Mouse (Mus musculus) v-Abl transformed pro-B cells (cell line): ENCODE data around the gene Gdpgp1.

Experiments used
- in situ Hi-C, 2 experiments: fragments of 400-800 bp; cut with MboI; formaldehyde crosslinking; loops; one replicate each; pipeline ENCODE4 v1.15.1; 2025; ENCODE audit not compliant: unreplicated experiment in 2 of 2

Gene Gdpgp1

DNA sequence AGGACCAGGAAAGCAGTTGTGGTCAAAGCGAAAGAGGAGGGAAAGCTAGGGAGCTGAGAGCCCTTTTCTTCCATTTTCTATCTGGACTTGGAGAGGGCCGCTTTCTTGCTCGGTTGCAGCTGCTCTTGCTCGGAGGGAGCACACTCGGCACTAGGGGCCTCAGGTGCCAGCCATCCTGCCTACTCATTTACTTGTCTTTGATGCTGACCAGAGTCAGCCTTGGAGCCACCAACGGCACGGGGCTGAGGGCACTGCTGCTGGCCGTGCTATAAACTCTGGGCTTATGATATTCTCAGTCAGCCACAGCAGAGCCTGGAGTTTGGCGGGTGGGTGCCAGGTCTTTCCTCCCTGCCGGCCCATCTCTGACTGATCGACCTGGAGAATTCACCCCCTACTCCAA is 33.8 kb upstream of the Gdpgp1 start:
- in situ Hi-C loops, result loop anchor here in 1 of 2 experiments (5.0 kb wide), 1 partner anchor 57 kb away; no protein-coding TSS in a partner anchor

DNA sequence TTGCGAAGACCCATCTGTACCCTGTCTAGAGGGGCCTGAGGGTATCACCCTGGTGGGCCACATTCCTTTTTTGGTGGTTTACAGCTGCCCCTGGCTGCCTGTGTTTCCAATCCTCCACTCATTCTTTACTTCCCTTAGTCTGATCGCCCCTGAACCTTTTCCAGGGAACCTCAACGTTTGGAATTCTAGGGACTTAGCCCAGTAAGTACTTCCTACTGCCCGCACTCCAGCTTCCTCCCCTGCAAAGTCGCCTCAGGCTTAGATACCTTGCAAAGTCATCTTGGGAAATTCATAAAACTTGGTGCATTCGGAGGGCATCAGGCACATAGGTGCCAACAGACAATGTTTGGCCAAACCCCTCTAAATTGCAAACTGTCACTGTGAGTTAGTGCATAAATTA is 33.4 kb upstream of the Gdpgp1 start:
- in situ Hi-C loops, result loop anchor here in 1 of 2 experiments (5.0 kb wide), 1 partner anchor 57 kb away; no protein-coding TSS in a partner anchor

DNA sequence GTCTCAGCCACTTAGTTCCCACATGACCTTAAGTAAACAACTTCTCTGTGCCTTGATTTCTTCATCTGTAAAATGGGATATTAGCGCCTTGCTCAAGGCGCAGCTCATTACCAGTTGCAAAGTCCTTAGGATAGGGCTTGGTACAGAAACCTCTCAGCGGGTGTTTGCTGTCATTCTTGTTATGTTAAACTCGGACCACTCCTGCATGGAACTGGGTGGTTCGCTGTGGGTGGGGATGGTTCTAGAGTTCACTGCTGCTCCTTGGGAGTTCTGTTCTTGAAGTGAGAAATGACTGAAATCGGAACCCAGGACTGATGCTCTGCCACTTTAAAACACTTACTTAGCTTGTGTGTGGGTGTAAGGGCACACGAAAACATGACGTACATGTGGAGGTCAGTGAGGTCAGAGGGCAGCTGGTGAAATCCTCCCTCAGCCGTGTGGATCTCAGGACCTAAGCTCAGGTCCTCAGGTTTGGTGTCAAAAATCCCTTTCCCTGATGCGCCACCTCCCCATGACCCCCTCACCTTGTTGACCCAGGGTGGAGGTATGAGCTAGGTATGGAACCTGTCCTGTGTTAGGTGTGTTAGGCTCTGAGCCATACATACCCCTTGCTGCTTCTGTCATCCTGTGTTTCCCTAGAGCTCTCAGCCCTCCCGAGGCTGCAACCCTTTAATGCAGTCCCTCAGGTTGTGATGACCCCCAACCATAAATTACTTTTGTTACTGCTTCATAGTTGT is 32.6 kb upstream of the Gdpgp1 start:
- in situ Hi-C loops, result loop anchor here in 1 of 2 experiments (5.0 kb wide), 1 partner anchor 58 kb away; no protein-coding TSS in a partner anchor

DNA sequence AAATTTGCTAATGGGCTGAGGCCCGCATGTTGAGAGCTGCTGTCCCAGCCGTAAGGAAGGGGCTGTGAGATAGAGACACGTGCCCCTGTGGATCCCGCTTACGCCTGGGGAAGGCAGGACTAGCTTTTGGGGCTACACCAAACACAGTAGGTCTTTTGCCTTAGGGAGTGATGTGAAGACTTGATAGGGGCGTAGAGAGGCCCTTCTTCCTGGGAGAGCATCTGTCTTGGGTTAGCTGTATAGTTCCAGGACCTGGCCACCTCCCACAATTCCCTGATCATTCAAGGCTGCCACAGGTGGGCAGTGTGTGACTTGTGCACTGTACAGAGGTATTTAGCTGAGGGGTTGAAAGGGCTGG is 32.1 kb upstream of the Gdpgp1 start:
- in situ Hi-C loops, result no loop called here

DNA sequence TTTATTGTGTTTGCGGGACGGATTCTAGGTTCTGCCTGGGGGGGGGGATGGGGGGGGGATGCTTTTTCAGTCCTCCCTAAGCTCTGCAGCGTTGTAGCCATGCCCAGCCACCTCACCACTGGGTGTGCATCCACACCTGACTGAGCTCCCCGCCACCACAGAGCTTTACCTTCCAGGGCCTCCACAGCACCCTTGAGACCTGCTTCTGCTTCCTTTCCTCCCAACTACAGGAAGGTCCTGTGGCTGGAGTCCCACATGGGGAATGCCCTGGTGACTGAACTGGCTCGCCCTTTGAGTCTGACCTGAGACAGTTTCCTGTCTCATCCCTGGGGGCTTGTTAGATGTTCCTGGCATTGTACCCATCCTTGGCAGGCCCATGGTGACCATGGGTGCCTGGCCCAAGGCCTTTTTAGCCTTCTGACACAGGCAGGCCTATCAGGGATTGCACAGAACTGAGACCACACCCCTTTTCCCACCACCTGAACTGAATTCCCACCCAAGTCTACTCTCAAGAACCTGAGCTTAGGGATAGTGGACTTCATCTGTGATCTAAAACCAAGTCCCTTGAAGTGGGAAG is 31.6 kb upstream of the Gdpgp1 start:
- in situ Hi-C loops, result no loop called here

DNA sequence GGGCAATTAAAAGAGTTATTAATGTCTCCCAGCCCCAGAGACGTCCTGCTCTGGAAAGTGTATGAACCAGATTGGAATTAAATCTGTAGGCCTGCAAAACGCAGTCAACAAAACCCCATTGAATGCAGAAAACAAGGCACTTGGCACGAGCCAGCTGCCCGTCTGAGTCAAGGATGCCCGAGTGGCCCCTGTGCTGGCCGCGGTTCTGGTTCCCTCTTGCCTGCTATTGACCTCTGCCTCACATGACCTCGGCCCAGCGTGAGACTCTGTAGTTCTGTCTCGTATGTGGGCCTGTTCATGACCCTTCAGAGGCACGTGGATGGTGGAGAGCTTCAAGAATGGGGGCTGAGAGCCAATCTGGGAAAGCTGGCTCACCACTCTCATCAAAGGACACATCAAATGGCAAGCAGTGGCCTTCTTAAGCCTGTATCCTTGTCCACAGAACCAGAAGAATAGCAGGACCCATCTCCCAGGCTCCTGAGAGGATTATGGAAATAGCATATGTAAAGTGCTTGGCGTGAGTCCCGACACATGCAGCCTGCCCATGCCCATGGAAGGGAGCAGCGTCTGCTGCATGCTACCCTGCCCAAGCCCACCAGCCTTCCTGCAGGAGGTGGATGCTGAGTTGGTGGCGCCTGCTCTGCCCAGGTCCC is 30.7 kb upstream of the Gdpgp1 start:
- in situ Hi-C loops, result no loop called here

DNA sequence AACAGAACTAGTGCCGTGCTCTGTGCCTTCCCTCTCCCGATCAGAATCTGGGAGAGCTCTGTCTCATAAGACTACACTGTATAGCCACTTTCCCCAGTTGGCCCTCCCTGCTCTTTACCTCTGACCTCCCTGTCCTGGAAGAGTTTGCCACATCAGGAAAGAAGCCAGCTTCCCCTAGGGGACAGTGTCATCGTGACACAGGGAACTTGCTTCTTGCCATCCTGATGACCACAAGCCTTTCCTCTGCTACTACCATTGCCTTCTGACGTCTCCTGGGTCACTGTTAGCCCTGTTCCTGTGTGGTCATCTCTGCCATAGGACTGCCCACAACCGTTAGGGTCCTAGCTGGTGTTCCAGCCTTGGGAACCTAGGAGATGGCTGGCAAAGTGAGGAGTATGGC is 29.7 kb upstream of the Gdpgp1 start:
- in situ Hi-C loops, result no loop called here

DNA sequence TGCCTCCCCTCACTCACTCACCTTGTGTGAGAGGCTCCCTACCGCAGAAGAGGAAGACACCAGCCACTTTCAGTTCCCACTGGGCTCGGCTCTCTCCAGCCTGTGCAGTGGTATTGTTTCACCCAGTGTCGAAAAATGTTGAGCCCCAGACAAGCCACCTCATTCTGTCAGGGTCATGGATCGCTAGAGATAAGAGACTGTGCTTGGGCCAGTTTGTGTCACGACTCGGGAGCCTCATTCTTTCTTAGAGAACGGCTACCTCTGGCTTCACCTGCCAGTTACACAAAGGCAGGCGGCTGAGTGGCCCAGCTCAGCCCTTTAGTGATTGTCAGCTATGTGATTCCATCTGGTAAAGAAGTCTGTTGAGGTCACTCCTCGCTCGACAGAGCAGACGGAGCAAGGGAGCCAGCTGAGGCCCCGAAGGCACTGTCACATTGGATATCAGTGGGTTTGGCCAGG is 29.0 kb upstream of the Gdpgp1 start:
- in situ Hi-C loops, result no loop called here

DNA sequence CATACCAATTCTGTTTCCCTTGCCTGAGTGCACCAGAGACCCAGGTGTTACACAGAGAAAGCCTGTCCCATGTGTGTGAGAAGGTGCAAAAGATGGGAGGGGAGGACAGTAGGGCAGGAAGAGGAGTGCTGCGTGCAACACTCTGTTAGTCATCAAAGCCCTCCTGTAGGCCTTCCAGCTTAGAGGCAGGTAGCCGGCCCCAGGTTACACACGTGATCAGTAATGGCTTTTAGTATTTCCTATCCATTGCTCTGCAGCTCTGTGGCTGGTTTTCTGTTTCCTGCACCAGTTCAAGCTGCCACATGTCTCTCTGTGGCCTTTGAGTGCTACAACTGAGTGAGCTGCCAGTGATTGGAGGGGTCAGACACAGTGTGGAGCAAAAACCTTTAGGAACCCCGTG is 28.3 kb upstream of the Gdpgp1 start:
- in situ Hi-C loops, result no loop called here

DNA sequence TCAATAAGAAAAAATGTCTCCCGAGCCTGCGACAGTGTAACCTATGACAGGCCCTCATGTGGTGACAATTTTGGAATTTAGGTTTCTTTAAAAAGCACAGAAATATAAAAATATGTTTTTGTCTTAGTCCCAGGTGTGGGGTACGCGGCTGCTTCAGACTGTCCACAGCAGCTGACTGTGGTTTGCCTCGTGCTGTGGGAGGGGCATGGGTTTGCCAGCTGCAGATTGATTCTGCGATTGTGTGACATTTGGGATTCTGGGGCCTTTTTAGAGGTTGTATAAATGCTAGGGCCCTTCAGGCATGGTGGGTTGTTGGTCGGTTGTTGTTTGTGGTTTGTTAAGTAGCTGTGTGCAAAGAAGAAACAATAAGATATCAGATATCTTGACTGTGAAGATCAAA is 27.7 kb upstream of the Gdpgp1 start:
- in situ Hi-C loops, result no loop called here

DNA sequence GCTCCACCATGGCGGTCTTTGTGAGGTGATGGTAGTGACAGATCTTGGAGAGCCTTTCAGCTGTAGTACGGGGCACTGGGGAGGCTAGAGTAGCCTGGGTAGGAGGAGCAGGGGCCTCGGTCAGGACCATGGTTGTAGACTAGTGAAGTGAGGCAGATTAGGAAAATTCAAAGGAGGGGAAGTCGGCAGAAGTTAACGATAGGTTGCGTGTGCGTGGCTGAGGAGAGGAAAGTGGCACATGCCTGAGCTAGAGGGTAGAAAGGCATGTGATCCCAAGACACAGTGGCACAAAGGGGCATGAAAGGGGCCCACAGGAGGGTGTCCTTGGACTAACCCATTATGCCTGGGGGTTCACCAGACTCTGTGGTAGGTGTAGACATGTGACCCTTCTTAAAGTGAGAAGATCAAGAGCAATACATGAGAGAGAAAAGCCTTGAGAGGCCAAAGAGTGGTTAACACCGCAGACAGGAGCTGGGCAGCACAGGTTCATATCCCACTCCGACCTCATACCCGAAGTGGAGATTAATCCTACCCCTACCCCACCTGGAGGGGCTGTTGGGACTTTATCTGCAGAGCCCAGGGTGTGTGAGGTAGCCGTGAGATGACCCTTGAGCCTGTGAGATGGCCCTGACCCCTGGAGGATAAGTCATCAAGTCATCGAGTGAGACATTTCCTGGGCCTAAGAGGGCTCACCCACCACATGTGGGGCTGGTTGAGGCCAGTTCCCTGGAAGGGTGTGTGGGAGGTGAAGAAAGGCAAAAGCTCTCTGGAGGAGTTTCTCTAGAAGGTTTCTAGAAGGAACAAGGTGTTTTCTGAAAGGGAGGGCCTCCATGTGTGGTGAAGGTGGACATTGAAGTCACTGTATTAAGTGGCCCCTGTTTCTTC is 26.7 kb upstream of the Gdpgp1 start:
- in situ Hi-C loops, result no loop called here

DNA sequence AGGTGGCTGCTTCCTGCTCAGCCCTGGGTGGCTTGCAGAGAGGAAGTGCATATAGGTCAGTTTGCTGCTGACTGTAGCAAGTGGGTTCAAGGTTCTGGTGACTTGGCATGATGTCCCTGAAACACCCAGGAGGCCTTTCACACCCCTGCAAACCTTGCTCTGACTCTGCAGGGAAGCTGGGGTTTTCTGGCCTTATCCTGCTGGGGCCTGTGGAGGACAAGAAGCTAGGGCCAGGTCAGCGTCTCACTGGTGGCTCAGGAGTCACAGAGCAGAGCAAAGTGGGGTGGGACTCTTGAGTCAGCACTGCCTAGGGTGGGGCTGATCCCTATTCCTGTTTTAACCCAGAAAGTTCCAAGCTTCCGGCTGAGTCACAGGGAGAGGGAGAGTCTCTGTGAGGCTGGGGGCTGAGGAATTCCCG is 25.3 kb upstream of the Gdpgp1 start:
- in situ Hi-C loops, result no loop called here

DNA sequence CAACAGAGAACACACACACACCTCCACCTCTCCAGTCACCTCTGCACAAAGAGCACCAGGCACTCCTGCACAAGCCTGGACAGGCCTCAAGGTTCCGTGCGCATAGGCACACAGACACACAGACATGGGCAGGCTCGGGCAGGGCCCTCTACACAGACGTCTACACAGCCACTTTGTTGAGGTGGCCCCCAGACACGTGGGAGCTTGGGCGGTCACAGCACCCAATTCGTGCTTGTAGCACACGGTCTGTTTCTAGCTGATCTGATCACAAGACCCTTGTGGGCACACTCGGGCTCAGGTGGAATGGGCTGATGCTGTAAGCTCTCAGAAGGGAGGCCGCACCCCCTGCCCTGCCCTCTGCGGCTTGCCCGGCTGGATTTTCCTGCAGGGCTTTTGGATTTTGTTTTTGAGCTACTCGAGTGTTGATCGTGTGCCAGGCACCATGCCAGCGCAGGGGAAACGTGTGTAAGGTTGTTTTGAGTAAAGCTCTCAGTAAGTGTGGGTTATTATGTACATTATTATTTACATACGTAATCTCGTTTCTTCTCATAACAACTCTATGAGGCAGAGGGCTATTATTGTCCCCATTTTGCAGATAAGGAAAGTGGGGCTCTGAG is 24.5 kb upstream of the Gdpgp1 start:
- in situ Hi-C loops, result no loop called here

DNA sequence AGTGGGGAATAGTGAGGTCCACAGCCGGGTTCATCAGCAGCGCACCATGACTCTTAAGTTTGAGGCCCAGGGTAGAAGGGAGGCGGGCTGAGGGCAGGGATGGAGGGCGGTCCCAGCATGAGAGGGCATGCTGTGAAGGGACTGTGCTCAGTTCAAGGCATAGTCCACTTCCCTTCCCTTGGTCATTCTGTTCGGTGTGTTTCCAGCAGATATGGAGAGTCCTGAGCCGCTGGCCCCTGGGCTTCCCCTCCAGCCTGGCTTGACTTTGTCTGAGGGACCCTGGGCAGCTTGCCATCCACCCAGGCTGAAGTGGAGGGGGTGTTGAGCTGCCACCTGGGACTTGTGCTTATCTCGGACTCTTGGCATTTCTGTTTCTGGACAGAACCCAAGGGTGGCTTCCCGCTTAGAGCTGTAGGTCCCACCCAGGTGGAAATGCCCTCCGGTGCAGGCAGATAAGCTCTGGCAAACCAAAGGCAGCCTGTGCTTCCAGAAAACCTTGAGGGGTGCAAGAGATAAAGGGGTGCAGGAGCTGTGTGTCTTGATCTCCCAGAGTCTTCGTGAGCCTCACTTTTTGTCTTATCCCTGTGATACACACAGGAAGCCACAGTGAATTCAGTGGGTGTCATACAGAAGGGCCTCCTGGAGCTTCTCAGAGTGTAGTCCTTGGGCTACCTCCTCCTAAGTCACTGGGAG is 23.8 kb upstream of the Gdpgp1 start:
- in situ Hi-C loops, result no loop called here

DNA sequence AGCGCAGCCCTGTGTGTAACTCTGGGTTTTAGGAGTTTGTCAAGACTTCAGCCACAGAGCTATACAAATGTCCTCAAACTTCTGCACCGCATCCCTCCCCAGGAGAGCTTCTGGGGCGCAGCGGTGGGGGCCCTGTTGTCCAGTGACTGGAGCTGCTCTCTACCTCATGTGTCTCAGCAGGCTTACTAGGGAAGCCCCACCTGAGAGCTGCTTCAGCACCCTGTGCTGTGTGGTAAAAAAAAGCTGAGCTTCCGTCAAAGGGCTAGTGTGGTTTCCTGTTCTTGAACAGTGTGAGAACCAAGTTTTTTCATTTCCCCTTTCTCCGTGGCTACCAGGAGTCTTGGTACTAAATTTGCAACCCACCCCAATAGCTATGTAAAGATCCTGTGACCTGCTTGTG is 23.0 kb upstream of the Gdpgp1 start:
- in situ Hi-C loops, result loop anchor here in 1 of 2 experiments (5.0 to 10.0 kb wide), 2 partner anchors 67 to 195 kb away; no protein-coding TSS in a partner anchor

DNA sequence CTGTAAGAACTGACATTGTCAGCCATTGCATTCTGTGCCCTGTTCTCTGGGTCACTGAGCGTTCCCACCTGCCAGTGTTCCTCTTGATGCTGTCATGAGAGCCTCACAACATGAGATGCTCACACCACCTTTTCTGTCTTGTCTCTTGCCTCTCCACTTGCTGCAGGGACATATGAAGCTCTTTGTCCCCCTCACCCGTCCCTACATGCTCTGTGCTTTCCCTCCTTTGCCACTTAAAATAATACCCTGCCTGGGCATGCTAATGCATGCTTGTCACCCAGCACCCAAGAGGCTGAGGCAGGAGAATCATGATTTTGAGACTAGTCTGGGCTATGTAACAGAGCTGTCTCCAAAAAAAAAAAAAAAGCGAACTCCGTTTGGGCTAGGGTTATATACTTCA is 21.7 kb upstream of the Gdpgp1 start:
- in situ Hi-C loops, result loop anchor here in 1 of 2 experiments (5.0 to 10.0 kb wide), 2 partner anchors 69 to 196 kb away; no protein-coding TSS in a partner anchor

DNA sequence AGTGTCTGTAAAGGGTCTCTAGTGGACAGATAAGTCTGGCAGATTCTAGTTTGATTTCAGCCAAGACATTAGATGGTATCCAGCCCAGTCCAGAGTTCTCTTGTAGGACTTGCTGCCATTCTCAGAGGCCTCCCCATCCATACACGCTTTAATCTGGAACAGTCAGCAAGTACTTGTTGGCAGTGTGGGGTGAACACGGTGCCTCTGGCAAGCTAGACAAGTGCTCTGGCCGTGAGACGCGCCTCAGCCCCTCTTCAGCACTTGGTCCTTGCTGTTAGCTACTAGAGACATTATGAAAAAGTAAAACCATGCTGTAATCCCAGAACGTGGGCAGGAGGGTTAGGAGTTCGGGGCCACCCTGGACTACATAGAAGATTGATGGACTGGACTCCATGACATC is 19.1 kb upstream of the Gdpgp1 start:
- in situ Hi-C loops, result loop anchor here in 1 of 2 experiments (5.0 to 10.0 kb wide), 2 partner anchors 71 to 199 kb away; no protein-coding TSS in a partner anchor

DNA sequence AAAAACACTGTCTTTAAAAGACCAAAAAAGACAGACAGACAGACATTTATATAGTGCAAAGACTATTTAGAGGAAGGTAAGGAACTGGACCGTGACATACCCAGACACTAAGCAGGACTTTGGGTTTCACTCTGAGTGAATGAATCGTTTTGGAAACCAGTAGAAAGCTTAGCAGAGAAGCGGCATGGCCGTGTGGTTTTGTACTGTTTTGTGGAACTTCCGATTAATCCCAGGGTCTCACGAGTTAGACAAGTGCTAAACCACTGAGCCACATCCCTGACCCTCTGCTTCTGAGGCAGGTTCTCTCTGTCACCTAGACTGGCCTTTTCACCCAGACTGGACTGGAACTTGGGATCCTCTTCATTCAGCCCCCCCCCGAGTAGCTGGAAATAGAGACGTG is 18.2 kb upstream of the Gdpgp1 start:
- in situ Hi-C loops, result loop anchor here in 1 of 2 experiments (5.0 to 10.0 kb wide), 2 partner anchors 72 to 200 kb away; no protein-coding TSS in a partner anchor

DNA sequence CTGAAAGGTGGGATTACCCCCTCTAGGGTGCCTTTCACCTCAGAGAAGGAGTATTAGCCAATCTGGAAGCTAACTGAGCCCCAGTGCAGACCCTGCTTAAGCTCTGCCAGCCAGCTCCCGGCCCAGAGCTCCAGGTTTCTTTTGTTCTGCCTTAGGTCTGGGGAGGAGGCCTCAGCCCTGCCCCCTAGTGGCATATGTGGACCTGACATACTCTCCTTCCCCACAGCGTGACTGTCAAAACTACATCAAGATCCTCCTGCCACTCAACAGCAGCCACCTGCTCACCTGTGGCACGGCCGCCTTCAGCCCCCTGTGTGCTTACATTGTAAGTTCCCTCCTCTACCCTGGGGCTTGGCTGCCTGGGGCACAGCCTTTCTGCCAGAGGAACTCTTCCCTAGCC is 17.3 kb upstream of the Gdpgp1 start:
- in situ Hi-C loops, result loop anchor here in 1 of 2 experiments (10.0 kb wide), 1 partner anchor 201 kb away; no protein-coding TSS in a partner anchor
